Mouse (Mus musculus) neutrophil, adult 65 days (primary cell): ENCODE data around the gene Als2cr12. TPM values are rescaled to one million over a fixed set of nuclear protein-coding genes. Genes with fewer than 3 reads are reported as not detected.

Source experiments
- total RNA-seq: library from RNA; stranded (reverse); gene quantifications from 2 replicates; pipeline ENCODE4 v1.2.4, GENCODE M21; 2023

Als2cr12 gene
- not detected in 2 replicates for total RNA-seq

GRCm38 (mm10) chr1:58695810-58696209, at the start of gene Als2cr12:
TSS of gene Als2cr12 (minus strand) at chr1:58695989.

GRCm38 (mm10) chr1:58711365-58712016, 15.7 kb upstream of the Als2cr12 start, which contains the start of gene Cflar:
TSS of gene Cflar (plus strand) at chr1:58711508.

Other genes starting within 250 kb of the Als2cr12 start
- 7.8 TPM in 2 replicates for gene Orc2, start 190.9 kb downstream of the Als2cr12 start, total RNA-seq
- 10.9 and 12.8 TPM in 2 replicates for gene Fam126b, start 109.7 kb downstream of the Als2cr12 start, total RNA-seq
- gene Ndufb3, start 109.6 kb downstream of the Als2cr12 start, total RNA-seq, result 36.0 and 41.8 TPM in 2 replicates
- gene Cflar, start 15.5 kb upstream of the Als2cr12 start, total RNA-seq, result 180 and 205 TPM in 2 replicates
- gene Casp8, start 99.4 kb upstream of the Als2cr12 start, total RNA-seq, result 33.5 and 45.6 TPM in 2 replicates